Mouse (Mus musculus): ENCODE results near the gene Vkorc1l1. TPM values are rescaled to one million over a fixed set of nuclear protein-coding genes. Genes with fewer than 3 reads are reported as not detected.

The Vkorc1l1 gene
- total and polyA plus RNA-seq, 3 experiments, result 24.2 to 42.4 TPM; not detected in 1

- Histone ChIP-seq H3K9ac (ENCODE audit: control insufficient read depth, low read depth, low read length, poor library complexity, severe bottlenecking) (no peak overlapping the region), H3K27ac (ENCODE audit: control insufficient read depth, low read depth, low read length) (no peak overlapping the region)
Observed at GRCm38 (mm10) chr5:130021361-130021966, 79.7 kb downstream of the Vkorc1l1 start.

GRCm38 (mm10) chr5:130022366-130022765, 80.6 kb downstream of the Vkorc1l1 start:
- Histone ChIP-seq H3K27me3 (ENCODE audit: control insufficient read depth in 1 of 2, insufficient read depth in 2 of 2, low read length in 2 of 2) (no peaks in the 10 kb centered on the region), H3K4me1 (ENCODE audit: control insufficient read depth in 1 of 2, insufficient read depth in 2 of 2, low read length in 2 of 2) (no peaks in the 10 kb centered on the region; a peak in 1 of 4 replicates), H3K27ac (ENCODE audit: control insufficient read depth, low read depth, low read length) (no peak overlapping the region), H3K4me3 (ENCODE audit: control insufficient read depth in 1 of 2, insufficient read depth in 1 of 2, low read depth in 2 of 2, low read length in 2 of 2) (no peak overlapping the region), H3K36me3 (ENCODE audit: control insufficient read depth in 1 of 2, insufficient read depth in 2 of 2, low read length in 2 of 2) (peaks cover 0 to 3% of the 10 kb centered on the region in 2 experiments; a peak in 1 of 4 replicates), H3K79me2 (ENCODE audit: control insufficient read depth, insufficient read depth, low read length, poor library complexity) (no peaks in the 10 kb centered on the region; the same call in 1 of the 2 replicates), H3K9me3 (replicated peaks; ENCODE audit: insufficient read depth, low read length) (no peaks in the 10 kb centered on the region), H3K9ac (ENCODE audit: control insufficient read depth, low read depth, low read length, poor library complexity, severe bottlenecking) (no peak overlapping the region)
- TF ChIP-seq MAZ (IDR thresholded peaks at IDR 0.05; ENCODE audit: low read depth, low read length) (no peak), RCOR1 (IDR thresholded peaks at IDR 0.05; ENCODE audit: low read depth, low read length) (no peak), ZNF384 (IDR thresholded peaks at IDR 0.05; ENCODE audit: low read depth, low read length) (no peak), TBP (IDR thresholded peaks at IDR 0.05; ENCODE audit: low read depth, low read length) (no peak), MEF2A (IDR thresholded peaks at IDR 0.05; ENCODE audit: extremely low read depth, insufficient replicate concordance, low read depth, low read length, poor library complexity, severe bottlenecking) (no peak), POLR2A (IDR thresholded peaks at IDR 0.05; ENCODE audit: control insufficient read depth in 1 of 2, insufficient read depth in 1 of 2, low read depth in 1 of 2, low read length in 2 of 2, poor library complexity in 1 of 2) (no peak), ZC3H11A (IDR thresholded peaks at IDR 0.05; ENCODE audit: low read depth, low read length) (no peak), UBTF (IDR thresholded peaks at IDR 0.05; ENCODE audit: borderline replicate concordance, insufficient read depth, low read depth, low read length) (no peak), CTCF (IDR thresholded peaks at IDR 0.05 in 2 of 3, conservative IDR thresholded peaks at IDR 0.05 in 1 of 3; ENCODE audit: control insufficient read depth in 1 of 3, insufficient read depth in 1 of 3, low read depth in 2 of 3, low read length in 3 of 3, poor library complexity in 1 of 3, severe bottlenecking in 1 of 3) (no peak), MAX (IDR thresholded peaks at IDR 0.05; ENCODE audit: low read length) (no peak), MYB (IDR thresholded peaks at IDR 0.05; ENCODE audit: low read depth, low read length) (no peak), MAFK (IDR thresholded peaks at IDR 0.05; ENCODE audit: borderline replicate concordance, low read depth, low read length) (no peak), NRF1 (IDR thresholded peaks at IDR 0.05; ENCODE audit: insufficient read depth, low read depth, low read length, poor library complexity, severe bottlenecking) (no peak), POLR2AphosphoS5 (IDR thresholded peaks at IDR 0.05; ENCODE audit: borderline replicate concordance, low read depth, low read length) (no peak), JUND (IDR thresholded peaks at IDR 0.05; ENCODE audit: low read depth, low read length) (no peak)
- no peak for DNase-seq (ENCODE audit: low read depth, low spot score)

More at GRCm38 (mm10) chr5:130021361-130021966, 79.7 kb downstream of the Vkorc1l1 start:
- no peak overlapping the region for H3K4me3 ChIP-seq (ENCODE audit: control insufficient read depth in 1 of 2, insufficient read depth in 1 of 2, low read depth in 2 of 2, low read length in 2 of 2)
- H3K4me1 ChIP-seq (ENCODE audit: control insufficient read depth in 1 of 2, insufficient read depth in 2 of 2, low read length in 2 of 2), result no peaks in the 10 kb centered on the region; a peak in 1 of 4 replicates
- no peak for DNase-seq (ENCODE audit: low read depth, low spot score)
- H3K9me3 ChIP-seq (replicated peaks; ENCODE audit: insufficient read depth, low read length), result no peaks in the 10 kb centered on the region
- H3K79me2 ChIP-seq (ENCODE audit: control insufficient read depth, insufficient read depth, low read length, poor library complexity), result no peaks in the 10 kb centered on the region; the same call in 1 of the 2 replicates
- H3K27me3 ChIP-seq (ENCODE audit: control insufficient read depth in 1 of 2, insufficient read depth in 2 of 2, low read length in 2 of 2), result no peaks in the 10 kb centered on the region
- TF ChIP-seq RCOR1 (IDR thresholded peaks at IDR 0.05; ENCODE audit: low read depth, low read length) (no peak), USF1 (IDR thresholded peaks at IDR 0.05; ENCODE audit: low read depth, low read length) (no peak), NRF1 (IDR thresholded peaks at IDR 0.05; ENCODE audit: insufficient read depth, low read depth, low read length, poor library complexity, severe bottlenecking) (no peak), ETS1 (IDR thresholded peaks at IDR 0.05; ENCODE audit: low read depth, low read length) (no peak)
- peaks cover 0 to 3% of the 10 kb centered on the region in 2 experiments; a peak in 1 of 4 replicates for H3K36me3 ChIP-seq (ENCODE audit: control insufficient read depth in 1 of 2, insufficient read depth in 2 of 2, low read length in 2 of 2)
